Mouse (Mus musculus): ENCODE results near the gene Map1s.
"Not testable (repeated sequence)": the region's sequence is repeated elsewhere in the genome, so short reads cannot be mapped to it uniquely, and the experiment has no call there.

Map1s gene

GRCm38 (mm10) chr8:70879500-70879899, 26.2 kb upstream of the Map1s start:
- no peak for DNase-seq (ENCODE audit: low spot score)

DNA sequence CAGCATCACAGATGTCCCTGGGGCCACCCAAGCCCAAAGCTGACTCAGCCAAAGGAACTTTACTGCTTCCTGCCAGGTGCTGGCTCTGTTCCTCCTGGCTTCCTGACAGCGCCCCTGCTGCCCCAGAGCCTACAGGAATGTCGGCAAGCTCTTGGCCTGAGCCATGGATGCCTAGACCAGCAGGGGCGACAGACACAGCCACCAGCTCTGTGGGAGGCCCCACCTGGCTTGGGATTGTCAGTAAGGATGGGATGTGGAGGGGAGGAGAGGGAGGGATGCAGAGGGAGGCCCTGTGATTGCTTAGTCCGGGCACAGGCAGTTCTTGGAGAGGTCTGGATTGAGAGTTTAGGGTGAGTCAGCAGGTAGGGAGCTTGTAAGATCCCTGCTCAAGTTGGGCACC, 25.6 kb upstream of the Map1s start:
- DNase-seq (ENCODE audit: low spot score) = no peak

DNA sequence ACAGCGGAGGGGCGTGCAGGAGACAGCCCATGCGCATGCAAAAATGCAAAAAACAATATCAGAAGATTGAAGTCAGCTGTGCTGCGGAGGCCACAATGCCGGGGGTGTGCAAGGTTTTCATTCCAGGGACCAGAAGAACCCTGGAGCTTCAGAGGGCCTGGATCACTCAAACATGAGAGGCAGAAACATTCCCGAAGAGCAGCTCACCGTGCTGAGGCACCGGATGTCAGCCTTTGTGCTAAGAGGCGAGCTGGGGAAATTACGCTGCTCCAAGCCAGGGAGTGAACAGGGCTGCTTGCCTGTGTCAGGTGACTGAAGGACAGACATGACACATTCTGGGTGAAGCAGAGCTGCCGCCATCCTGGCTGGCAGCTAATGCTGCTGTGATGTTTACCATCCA, 25.2 kb upstream of the Map1s start:
- no peak for DNase-seq (ENCODE audit: low spot score)

DNA sequence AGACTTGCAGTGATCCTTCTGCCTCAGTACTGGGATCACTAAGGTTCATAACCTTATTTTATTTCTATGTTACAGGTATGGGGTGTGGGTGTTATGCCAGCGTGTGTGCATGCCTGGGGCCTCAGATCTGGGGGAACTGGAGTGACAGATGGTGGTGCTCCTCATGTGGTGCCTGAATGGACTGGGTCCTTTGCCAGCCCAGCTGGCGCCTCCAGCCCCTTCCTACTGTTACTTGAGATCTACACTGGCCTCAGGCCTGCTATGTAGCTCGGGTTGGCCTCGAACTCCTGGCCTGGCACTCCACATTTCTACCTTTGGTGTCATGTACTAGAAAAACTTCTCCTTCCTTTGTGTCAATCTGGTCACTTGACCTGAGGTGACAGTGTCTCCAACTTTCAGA, 21.5 kb upstream of the Map1s start:
- DNase-seq (ENCODE audit: low spot score) = no peak

- no peak for DNase-seq (ENCODE audit: low spot score)
Measured at GRCm38 (mm10) chr8:70884683-70885082, 21.0 kb upstream of the Map1s start.

DNA sequence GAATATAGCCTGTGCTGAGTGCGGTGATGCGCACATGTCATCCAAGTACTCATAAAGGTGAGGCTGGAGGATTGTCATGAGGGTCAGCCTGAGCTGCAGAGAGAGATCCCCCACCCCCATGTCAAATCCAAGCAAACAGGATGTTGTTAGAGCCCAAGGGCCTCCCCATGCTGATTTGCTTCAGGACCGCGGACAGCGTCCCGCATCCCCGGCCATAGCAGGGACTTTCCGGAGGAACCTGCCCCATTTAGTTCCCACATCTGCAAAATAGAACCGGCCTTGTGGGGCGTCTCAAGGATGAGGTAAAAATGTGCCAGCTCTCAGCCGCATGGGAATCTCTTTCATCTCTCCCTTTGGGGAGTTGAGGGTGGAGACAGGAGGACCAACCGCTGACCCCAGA, 20.1 kb upstream of the Map1s start:
- DNase-seq (ENCODE audit: low spot score) = no peak

DNA sequence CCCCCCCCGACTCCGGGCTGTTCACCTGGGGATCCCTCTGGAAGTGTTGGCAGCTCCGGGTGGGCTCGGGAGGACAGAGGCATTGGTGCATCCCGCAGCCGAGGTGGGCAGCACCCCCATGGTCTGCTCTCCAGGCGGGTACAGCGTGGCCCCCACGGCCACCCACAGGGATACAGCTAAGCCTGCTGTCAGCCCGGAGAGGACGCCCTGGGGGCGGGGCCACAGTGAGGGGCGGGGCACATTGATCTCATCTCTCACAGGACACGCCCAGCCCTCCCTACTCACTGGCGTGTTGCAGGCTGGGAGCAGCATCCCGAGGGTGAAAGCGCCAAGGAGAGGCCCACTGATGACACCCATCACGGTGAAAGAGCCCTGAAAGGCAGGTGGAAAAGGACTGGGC, 18.1 kb upstream of the Map1s start:
- no peak for DNase-seq (ENCODE audit: low spot score)

GRCm38 (mm10) chr8:70890656-70891055, 15.1 kb upstream of the Map1s start:
- DNase-seq (ENCODE audit: low spot score) = no peak

DNA sequence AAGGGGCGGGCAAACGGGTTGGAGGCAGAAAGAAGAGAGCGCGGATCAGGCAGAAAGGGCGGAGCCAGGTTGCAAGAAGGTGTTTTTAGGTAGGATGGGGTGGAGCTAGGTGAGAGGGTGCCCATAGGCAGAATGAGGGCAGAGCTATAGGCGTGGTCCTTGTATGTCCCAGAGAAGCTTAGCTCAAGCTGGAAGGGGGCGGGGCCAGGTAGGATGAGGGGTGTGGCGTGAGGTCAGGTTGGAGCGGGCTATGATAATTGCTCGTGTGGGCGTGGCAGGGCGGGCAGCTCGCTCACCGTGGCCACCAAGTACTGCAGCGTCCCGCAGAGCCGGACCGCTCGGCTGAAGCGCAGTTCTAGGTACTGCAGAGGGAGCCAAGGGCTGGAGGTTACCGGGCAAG, 14.4 kb upstream of the Map1s start:
- DNase-seq (ENCODE audit: low spot score) = no peak

DNA sequence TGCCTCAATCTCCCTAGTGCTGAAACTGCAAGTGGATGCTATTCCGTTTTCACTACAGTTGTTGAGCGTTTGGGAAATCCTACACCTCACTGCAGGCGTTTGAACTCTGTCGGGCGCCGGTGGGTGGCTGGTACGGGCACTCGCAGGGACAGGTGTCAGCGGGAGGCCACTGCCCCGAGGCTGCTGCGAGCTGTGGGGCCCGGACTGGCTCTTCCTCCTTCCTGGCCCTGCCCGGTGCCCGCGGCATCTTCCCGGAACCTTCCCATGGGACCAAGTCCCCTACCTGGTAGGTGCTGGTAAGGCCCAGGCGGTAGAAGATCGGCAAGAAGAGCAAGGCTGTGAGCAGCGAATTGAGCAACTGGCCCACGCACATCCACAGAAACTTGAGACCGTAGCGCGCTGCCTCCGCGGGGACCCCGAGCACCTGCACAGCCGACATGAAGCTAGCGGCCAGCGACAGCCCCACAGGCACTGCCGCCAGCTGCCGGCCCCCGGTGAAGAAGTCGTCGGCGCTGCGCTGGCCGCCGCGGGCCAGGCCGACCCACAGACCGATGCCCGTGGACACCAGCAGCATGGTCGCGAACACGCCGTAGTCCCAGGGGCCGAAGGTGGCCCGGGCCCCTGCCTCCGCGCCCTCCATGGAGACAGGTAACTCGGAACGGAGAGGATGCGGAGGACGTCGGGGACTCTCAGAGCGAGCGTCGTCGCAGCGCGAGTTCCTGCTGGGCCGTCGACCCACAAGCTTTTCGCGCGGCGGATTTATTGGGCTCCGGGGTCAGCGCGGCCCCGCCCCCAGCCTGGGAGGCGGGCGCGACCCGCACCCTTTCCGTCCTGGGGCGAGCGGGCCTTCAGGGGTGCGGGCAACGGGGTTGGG, 13.5 kb upstream of the Map1s start, which contains the start of gene Slc5a5:
Slc5a5 (minus strand) TSS at position 736 of the 874 bp plus-strand sequence.
- no peak for DNase-seq (ENCODE audit: low spot score)

GRCm38 (mm10) chr8:70892896-70893655, 12.7 kb upstream of the Map1s start:
- peak; percentile 44 for DNase-seq (ENCODE audit: low spot score)

- DNase-seq (ENCODE audit: low spot score) = peak; percentile 82
Measured at GRCm38 (mm10) chr8:70893656-70894384, 11.9 kb upstream of the Map1s start.

DNA sequence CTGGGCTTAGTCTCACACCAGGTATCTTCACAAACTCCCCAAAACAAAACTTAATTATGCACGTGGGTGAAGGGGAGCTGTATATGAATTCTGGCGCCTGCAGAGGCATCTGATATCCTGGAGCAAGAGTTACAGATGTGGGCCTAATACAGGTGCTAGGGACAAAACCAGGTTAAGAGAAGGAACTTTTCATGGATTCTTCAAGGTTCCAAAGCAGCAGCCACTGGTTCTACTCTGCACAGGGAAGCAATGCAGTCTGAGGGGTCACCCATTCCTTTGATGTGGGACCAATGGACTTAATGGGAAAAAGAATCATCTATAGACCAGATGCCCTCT, 11.4 kb upstream of the Map1s start:
- DNase-seq (ENCODE audit: low spot score) = no peak

GRCm38 (mm10) chr8:70894771-70895545, 10.8 kb upstream of the Map1s start:
- DNase-seq (ENCODE audit: low spot score) = no peak

GRCm38 (mm10) chr8:70895571-70896259, 10.0 kb upstream of the Map1s start:
- DNase-seq (ENCODE audit: low spot score) = not testable (repeated sequence)

GRCm38 (mm10) chr8:70896316-70897020, 9.3 kb upstream of the Map1s start:
- no peak for DNase-seq (ENCODE audit: low spot score)

DNA sequence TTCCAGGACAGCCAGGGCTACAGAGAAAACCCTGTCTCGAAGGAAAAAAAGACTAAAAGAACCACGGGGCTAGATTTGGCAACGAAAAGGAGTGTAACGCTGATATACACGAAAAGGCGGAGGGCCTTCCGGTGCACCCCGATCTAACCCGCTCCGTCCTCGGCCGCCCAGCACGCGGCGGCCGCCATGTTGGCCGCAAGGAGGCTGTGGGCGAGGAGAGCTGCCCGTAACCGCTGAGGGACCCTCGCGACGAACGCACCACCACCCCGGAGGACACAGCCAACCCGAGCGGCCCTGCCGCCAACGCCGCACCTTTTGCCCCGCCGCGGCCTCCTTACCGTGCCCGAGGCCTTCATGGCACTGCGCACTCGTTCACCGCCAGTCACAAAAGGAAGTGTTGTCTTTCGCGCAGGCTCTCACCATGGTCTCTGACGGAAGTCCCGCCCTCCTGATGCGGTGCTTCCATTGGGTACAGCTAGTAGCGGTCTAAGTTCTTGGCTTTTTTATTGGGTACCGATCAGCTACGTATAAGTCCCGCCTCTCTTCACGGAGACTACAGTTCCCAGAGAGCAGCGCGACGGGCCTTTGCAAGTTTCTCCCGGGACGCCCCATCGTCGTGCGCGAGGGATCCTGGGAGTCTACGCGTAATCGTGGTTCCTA, 8.6 kb upstream of the Map1s start, which contains the start of gene Rpl18a:
Rpl18a (minus strand) TSS at position 392 of the 660 bp plus-strand sequence.
- DNase-seq (ENCODE audit: low spot score) = peak; percentile 97

DNA sequence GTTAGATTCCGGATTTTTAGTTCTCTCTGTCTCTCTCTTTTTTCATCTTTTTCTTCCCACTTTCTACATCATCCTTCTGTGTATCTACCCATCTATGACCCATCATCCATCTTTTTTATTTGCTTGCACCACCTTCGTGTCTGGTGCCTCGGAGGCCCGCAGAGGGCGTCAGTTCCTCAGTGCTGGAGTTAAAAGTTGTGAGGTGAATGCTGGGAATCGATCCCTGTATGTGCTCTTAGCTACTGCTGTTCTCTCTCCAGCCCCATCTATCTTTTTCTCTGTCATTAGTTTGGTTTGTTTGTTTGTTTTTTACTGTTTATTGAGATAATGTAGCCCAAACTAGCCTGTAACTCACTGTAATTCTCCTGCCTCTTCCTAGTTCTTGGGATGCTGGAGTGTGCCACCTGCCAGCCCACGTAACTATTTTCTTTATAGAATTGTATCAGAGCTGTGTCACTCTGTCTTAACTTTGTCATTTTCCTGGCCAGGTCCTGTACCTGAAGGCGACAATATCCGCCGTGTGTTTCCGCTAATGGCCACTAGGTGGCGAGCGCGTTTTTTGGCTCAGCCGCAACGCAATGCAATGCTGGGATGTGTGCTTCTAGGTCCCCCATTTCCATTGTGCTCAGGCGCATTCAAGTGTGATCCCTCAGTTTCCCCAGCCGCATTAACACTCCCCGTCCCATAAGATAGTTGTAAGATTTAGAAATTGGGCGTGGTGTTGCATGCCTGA, 7.9 kb upstream of the Map1s start:
- DNase-seq (ENCODE audit: low spot score) = peak; percentile 72

DNA sequence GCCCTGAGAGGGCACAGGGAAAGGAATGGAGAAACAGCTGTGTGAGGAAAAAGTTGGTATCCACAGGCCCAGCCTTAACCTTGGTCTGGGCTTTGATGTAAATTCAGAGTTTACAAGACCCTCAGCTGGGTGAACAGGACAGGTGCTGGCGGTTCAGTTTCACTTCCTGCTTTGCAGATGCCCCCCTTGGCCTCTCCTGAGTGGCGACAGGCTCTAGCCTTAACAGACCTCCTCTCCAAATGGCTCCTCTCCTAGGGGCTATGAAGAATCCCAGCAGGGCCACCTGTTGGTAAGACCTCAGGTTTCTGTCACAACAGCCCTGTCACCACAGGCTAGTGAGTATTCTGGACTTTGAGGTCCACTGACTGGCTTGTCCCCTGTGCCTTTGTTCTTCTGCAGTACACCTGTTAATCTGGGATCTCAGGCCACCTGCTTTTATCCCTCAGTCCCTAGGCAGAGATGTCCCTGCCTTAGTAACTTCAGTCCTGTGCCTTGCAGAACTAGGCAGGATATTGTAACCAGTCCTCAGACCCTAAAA, 7.0 kb upstream of the Map1s start:
- DNase-seq (ENCODE audit: low spot score) = no peak
